Mouse (Mus musculus) MEL (cell line): ENCODE results near the gene Iqschfp.

Experiments
- BHLHE40 ChIP-seq: IDR thresholded peaks from 2 replicates; pipeline ENCODE4 v1.6.1; 2012; ENCODE audit warnings: low read depth, mild to moderate bottlenecking, inconsistent platforms, low read length, improper control_type of control experiment, borderline replicate concordance
- CHD1 ChIP-seq: IDR thresholded peaks from 2 replicates; pipeline ENCODE4 v1.6.1; 2012; ENCODE audit warnings: low read depth, mild to moderate bottlenecking, inconsistent platforms, low read length, improper control_type of control experiment
- CTCF ChIP-seq, 3 experiments: IDR thresholded peaks in 2 of 3; conservative IDR thresholded peaks in 1 of 3; 2 replicates each; pipeline ENCODE4 v1.5.1; 2011 to 2012; ENCODE audit warnings: low read length in 3 of 3, low read depth in 2 of 3, mild to moderate bottlenecking in 2 of 3, improper control_type of control experiment in 1 of 3, inconsistent platforms in 1 of 3, mixed read lengths in 1 of 3, moderate library complexity in 1 of 3; ENCODE audit not compliant: control insufficient read depth in 1 of 3, insufficient read depth in 1 of 3, poor library complexity in 1 of 3, severe bottlenecking in 1 of 3
- EP300 ChIP-seq, 2 experiments: IDR thresholded peaks; 2 replicates each; pipeline ENCODE4 v1.6.1; 2011; ENCODE audit warnings: improper control_type of control experiment in 2 of 2, low read length in 2 of 2, low read depth in 1 of 2, mild to moderate bottlenecking in 1 of 2
- JUND ChIP-seq: IDR thresholded peaks from 2 replicates; pipeline ENCODE4 v1.6.1; 2011; ENCODE audit warnings: low read depth, mild to moderate bottlenecking, improper control_type of control experiment, low read length
- MAFK ChIP-seq: IDR thresholded peaks from 2 replicates; pipeline ENCODE4 v1.6.1; 2011; ENCODE audit warnings: low read depth, mild to moderate bottlenecking, low read length, improper control_type of control experiment, borderline replicate concordance
- POLR2A ChIP-seq, 2 experiments: IDR thresholded peaks; 2 replicates each; pipeline ENCODE4 v1.6.1; 2011 to 2012; ENCODE audit warnings: low read length in 2 of 2, mild to moderate bottlenecking in 2 of 2, control low read depth in 1 of 2, improper control_type of control experiment in 1 of 2, low read depth in 1 of 2, moderate library complexity in 1 of 2; ENCODE audit not compliant: control insufficient read depth in 1 of 2, insufficient read depth in 1 of 2, poor library complexity in 1 of 2
- TBP ChIP-seq: IDR thresholded peaks from 2 replicates; pipeline ENCODE4 v1.8.0; 2011; ENCODE audit warnings: low read depth, low read length, improper control_type of control experiment
- USF1 ChIP-seq: IDR thresholded peaks from 2 replicates; pipeline ENCODE4 v1.6.1; 2014; ENCODE audit warnings: low read depth, mild to moderate bottlenecking, inconsistent platforms, low read length, improper control_type of control experiment, moderate library complexity
- ZC3H11A ChIP-seq: IDR thresholded peaks from 2 replicates; pipeline ENCODE4 v1.6.1; 2012; ENCODE audit warnings: low read depth, mild to moderate bottlenecking, inconsistent platforms, low read length, improper control_type of control experiment

DNA sequence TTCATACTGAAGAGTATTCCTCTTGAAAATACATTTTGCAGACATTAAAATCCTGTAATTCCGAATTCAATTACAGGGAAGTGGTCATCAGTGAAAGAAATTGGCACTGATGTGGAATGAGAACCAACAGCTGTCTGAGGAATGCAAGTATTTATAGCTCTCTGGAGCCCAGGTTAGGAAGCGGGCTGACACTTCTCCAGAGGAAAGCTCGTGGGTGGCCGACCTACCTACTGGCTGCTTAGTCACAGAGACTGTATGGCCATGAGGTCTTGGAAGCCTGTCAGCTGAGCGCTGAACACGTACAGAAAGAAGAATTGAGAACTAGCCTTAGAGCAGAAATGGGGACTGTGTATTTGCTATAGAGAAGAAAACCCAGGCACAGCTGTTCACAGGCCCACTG, 718.0 kb downstream of the Iqschfp start:
- TF ChIP-seq CTCF (IDR thresholded peaks at IDR 0.05 in 2 of 3, conservative IDR thresholded peaks at IDR 0.05 in 1 of 3; ENCODE audit: control insufficient read depth in 1 of 3, insufficient read depth in 1 of 3, low read depth in 2 of 3, low read length in 3 of 3, poor library complexity in 1 of 3, severe bottlenecking in 1 of 3): no peak
- no peak for TF ChIP-seq MAFK
- no peak for TF ChIP-seq BHLHE40
- TF ChIP-seq POLR2A (IDR thresholded peaks at IDR 0.05; ENCODE audit: control insufficient read depth in 1 of 2, insufficient read depth in 1 of 2, low read depth in 1 of 2, low read length in 2 of 2, poor library complexity in 1 of 2): no peak
- no peak for TF ChIP-seq TBP
- no peak for TF ChIP-seq JUND
- TF ChIP-seq USF1: no peak
- no peak for TF ChIP-seq ZC3H11A
- TF ChIP-seq CHD1: no peak
- TF ChIP-seq EP300 (IDR thresholded peaks at IDR 0.05; ENCODE audit: low read depth in 1 of 2, low read length in 2 of 2): no peak
